In genomic region chr4:40134468-40135102, GRCm38 (mm10) we compare ENCODE assay signal across 8 mouse cellular contexts. TPM values are rescaled to one million over a fixed set of nuclear protein-coding genes. Genes with fewer than 3 reads are reported as not detected.
DNase-seq lines count a peak whose midpoint lies in the region; ATAC-seq and TF ChIP-seq lines count a peak whose summit lies in the region.

No protein-coding gene starts in this region.

- no peak overlapping the region for H3K9ac ChIP-seq in ES-Bruce4 (ENCODE audit: low read depth, poor library complexity, severe bottlenecking)
- no peak overlapping the region for H3K9ac ChIP-seq in forebrain, embryonic 13.5 days

- no peak overlapping the region for H3K27ac ChIP-seq in ES-Bruce4 (ENCODE audit: insufficient read depth, low read length)
- H3K27ac ChIP-seq in forebrain, embryonic 13.5 days = no peak overlapping the region
- H3K27ac ChIP-seq in thymus, adult 2 months (ENCODE audit: control insufficient read depth, insufficient read depth, low read length) = no peak overlapping the region

- peak; percentile 76 for DNase-seq in c-Kit-positive CD71-positive TER-119-negative erythroid progenitor cells, embryonic 14.5 days (ENCODE audit: low read depth)
- peak; percentile 77 to 85 for DNase-seq in heart, postnatal 36 days
- peak; percentile 70 for DNase-seq in large intestine, adult 2 months (ENCODE audit: low read depth, low spot score)
- DNase-seq in lung, adult 18-20 months = peak; percentile 77 to 78
- peak; percentile 44 for DNase-seq in ovary, adult 18-20 months (ENCODE audit: low spot score)
- peak; percentile 73 for DNase-seq in thymus, adult 2 months

- 19% methylated on average over 9 of the region's 9 CpGs for WGBS in forebrain, embryonic 13.5 days
- WGBS in large intestine, adult 2 months = 13% methylated on average over 9 of the region's 9 CpGs
- 19% methylated on average over 9 of the region's 9 CpGs for WGBS in thymus, adult 2 months

- peak; percentile 85 for TF ChIP-seq CTCF in ES-Bruce4 (IDR thresholded peaks at IDR 0.05; ENCODE audit: low read depth, low read length)
- TF ChIP-seq CTCF in thymus, adult 2 months (IDR thresholded peaks at IDR 0.05; ENCODE audit: borderline replicate concordance, control insufficient read depth, extremely low read depth, insufficient read depth, low read length, poor library complexity) = no peak

- no peaks in the 10 kb centered on the region for H3K4me1 ChIP-seq in ES-Bruce4 (ENCODE audit: control insufficient read depth, insufficient read depth, low read length)
- H3K4me1 ChIP-seq in forebrain, embryonic 13.5 days = no peaks in the 10 kb centered on the region
- no peaks in the 10 kb centered on the region for H3K4me1 ChIP-seq in thymus, adult 2 months (replicated peaks; ENCODE audit: control insufficient read depth, insufficient read depth, low read length)

- ATAC-seq in forebrain, embryonic 13.5 days = peak; percentile 78

- intact Hi-C loops in heart, postnatal 36 days (cut with DNase I) = loop anchor here (1.0 to 2.0 kb wide), 2 partner anchors 48 to 151 kb away; no protein-coding TSS in a partner anchor

- H3K9me3 ChIP-seq in ES-Bruce4 (replicated peaks; ENCODE audit: control insufficient read depth, insufficient read depth, low read length, poor library complexity, severe bottlenecking) = no peaks in the 10 kb centered on the region
- H3K9me3 ChIP-seq in forebrain, embryonic 13.5 days (replicated peaks) = no peaks in the 10 kb centered on the region

- TF ChIP-seq POLR2A in ES-Bruce4 (IDR thresholded peaks at IDR 0.05; ENCODE audit: insufficient read depth, low read length) = no peak
- TF ChIP-seq POLR2A in thymus, adult 2 months (IDR thresholded peaks at IDR 0.05; ENCODE audit: control insufficient read depth, extremely low read depth, insufficient read depth, low read length, poor library complexity) = no peak

- no peak overlapping the region for H3K4me3 ChIP-seq in ES-Bruce4 (ENCODE audit: low read depth, low read length)
- H3K4me3 ChIP-seq in forebrain, embryonic 13.5 days = no peak overlapping the region
- H3K4me3 ChIP-seq in thymus, adult 2 months (ENCODE audit: control insufficient read depth, insufficient read depth, low read length) = no peak overlapping the region

- no peaks in the 10 kb centered on the region for H3K27me3 ChIP-seq in ES-Bruce4 (ENCODE audit: control insufficient read depth, insufficient read depth, low read length, poor library complexity, severe bottlenecking)
- H3K27me3 ChIP-seq in forebrain, embryonic 13.5 days = no peaks in the 10 kb centered on the region
- H3K27me3 ChIP-seq in thymus, adult 2 months (ENCODE audit: control insufficient read depth, insufficient read depth, low read length) = no peaks in the 10 kb centered on the region

- no peaks in the 10 kb centered on the region for H3K36me3 ChIP-seq in ES-Bruce4 (ENCODE audit: control insufficient read depth, insufficient read depth, low read length, poor library complexity, severe bottlenecking)
- no peaks in the 10 kb centered on the region for H3K36me3 ChIP-seq in forebrain, embryonic 13.5 days (ENCODE audit: poor library complexity, severe bottlenecking)
- H3K36me3 ChIP-seq in thymus, adult 2 months (ENCODE audit: control insufficient read depth, insufficient read depth, low read length) = no peaks in the 10 kb centered on the region

- TF ChIP-seq EP300 in ES-Bruce4 (IDR thresholded peaks at IDR 0.05; ENCODE audit: insufficient read depth, low read depth, low read length) = no peak

- no peak overlapping the region for H3K4me2 ChIP-seq in forebrain, embryonic 13.5 days

RNA-seq across cellular contexts. Expression of gene Aco1, which starts 8.3 kb away (rescaled TPM):
- 46.7 and 49.5 TPM in 2 replicates for polyA plus RNA-seq in ES-Bruce4 (2011; ENCODE audit: insufficient read depth, insufficient read length, low read depth, missing spikeins)
- 50.7 and 55.9 TPM in 2 replicates for polyA plus RNA-seq in forebrain, embryonic 13.5 days (2015; fragmentation: Nextera tagmentation; extraction: Ambion mirVana)
- 10 to 100 TPM; 33.7 to 34.0 TPM for total RNA-seq in heart, postnatal 36 days (2021)
- 47.3 and 80.3 TPM in 2 replicates for polyA plus RNA-seq in large intestine, adult 2 months (2012; rRNA removed)
- 26.7 and 28.2 TPM in 2 replicates for polyA plus RNA-seq in thymus, adult 2 months (2012; rRNA removed)
